Mouse (Mus musculus): ENCODE measurements around the gene Utrn.

GRCm38 (mm10) chr10:12868189-12869028, 756 bp downstream of the Utrn start:
- TF ChIP-seq POLR2A (IDR thresholded peaks at IDR 0.05; ENCODE audit: control insufficient read depth, low read depth, low read length) (no peak), CTCF (IDR thresholded peaks at IDR 0.05; ENCODE audit: control insufficient read depth, insufficient read depth, insufficient replicate concordance, low read depth, low read length) (no peak)

Data from testis, adult 2 months (tissue).